Mouse (Mus musculus) forebrain, embryonic 10.5 days (tissue): ENCODE data around the gene Gm10801. TPM values are rescaled to one million over a fixed set of nuclear protein-coding genes. Genes with fewer than 3 reads are reported as not detected.
"Not testable (repeated sequence)": the region's sequence is repeated elsewhere in the genome, so short reads cannot be mapped to it uniquely, and the experiment has no call there.

Experiments
- DNase-seq: peaks from one replicate; pipeline ENCODE4 v3.0.0-alpha.2; 2017; ENCODE audit warnings: low spot score; ENCODE audit errors: extremely low spot score
- H3K27ac ChIP-seq: fragments of 300-500 bp; sonication (generic); 2 replicates; pipeline ENCODE4 v1.5.1; 2016; ENCODE audit warnings: mild to moderate bottlenecking
- H3K27me3 ChIP-seq: fragments of 300-500 bp; sonication (generic); 2 replicates; pipeline ENCODE4 v1.6.1; 2016; ENCODE audit warnings: mild to moderate bottlenecking; ENCODE audit not compliant: poor library complexity, severe bottlenecking
- H3K36me3 ChIP-seq: fragments of 300-500 bp; sonication (generic); replicated peaks from 2 replicates; pipeline ENCODE4 v1.6.1; 2016; ENCODE audit warnings: mild to moderate bottlenecking, moderate library complexity
- H3K4me1 ChIP-seq: fragments of 300-500 bp; sonication (generic); 2 replicates; pipeline ENCODE4 v1.6.1; 2016
- H3K4me3 ChIP-seq: fragments of 300-500 bp; sonication (generic); 2 replicates; pipeline ENCODE4 v1.5.1; 2016; ENCODE audit warnings: mild to moderate bottlenecking, moderate library complexity
- H3K9me3 ChIP-seq: fragments of 300-500 bp; sonication (generic); 2 replicates; pipeline ENCODE4 v1.6.1; 2016; ENCODE audit warnings: mild to moderate bottlenecking, moderate library complexity
- WGBS: fragments of 180-500 bp; shearing (Covaris S2); methylation state at CpG from one replicate; pipeline ENCODE4 v1.1.7; 2016; 5-methylcytosine and 5-hydroxymethylcytosine counted together
- polyA plus RNA-seq: library from polyadenylated mRNA; unstranded; fragments of >200 nt; fragmentation: Nextera tagmentation; extraction: Ambion mirVana; gene quantifications from 2 replicates; pipeline ENCODE4 v1.2.1, GENCODE M21; 2016

The Gm10801 gene
- polyA plus RNA-seq, result 0.38 TPM in 1 of 2 replicates, not detected in the other

DNA sequence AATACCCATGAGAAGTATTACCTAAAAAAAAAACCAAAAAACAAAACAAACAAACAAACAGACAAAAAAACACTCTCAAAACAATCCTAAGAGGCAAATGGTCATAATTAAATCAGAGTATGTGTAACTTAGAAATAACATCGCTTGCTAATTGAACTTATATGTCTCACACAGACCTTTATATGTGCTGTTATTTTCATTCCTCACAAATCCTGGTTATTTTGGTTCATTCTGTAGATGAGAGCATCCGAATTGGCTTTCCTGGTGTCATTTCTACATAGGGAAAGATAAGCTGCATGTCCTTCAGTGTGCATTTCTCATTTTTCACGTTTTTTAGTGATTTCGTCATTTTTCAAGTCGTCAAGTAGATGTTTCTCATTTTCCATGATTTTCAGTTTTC lies at the start of gene Gm10801:
TSS of gene Gm10801 (plus strand) at position 301 of the 400 bp plus-strand sequence.
- H3K27ac ChIP-seq, DNase-seq, H3K9me3 ChIP-seq, H3K4me1 ChIP-seq, H3K4me3 ChIP-seq, H3K27me3 ChIP-seq, H3K36me3 ChIP-seq: not testable (repeated sequence)
- WGBS, result 75% methylated on average over 4 of the region's 5 CpGs

DNA sequence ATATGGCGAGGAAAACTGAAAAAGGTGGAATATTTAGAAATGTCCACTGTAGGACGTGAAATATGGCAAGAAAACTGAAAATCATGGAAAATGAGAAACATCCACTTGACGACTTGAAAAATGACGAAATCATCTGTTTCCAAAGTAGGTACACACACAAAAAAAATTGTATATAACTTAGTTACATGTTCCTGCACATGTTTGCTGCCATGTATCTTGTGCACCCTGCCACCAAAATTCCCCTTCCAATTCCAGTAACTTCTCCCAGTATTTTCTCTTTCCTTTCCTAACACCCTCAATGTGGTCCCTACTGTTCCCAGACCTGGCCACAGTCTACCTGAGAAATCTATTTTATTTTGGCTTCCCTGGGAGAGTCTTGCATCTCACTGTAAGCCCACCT lies 5.2 kb downstream of the Gm10801 start, which contains the start of gene Gm10800:
TSS of gene Gm10800 (minus strand) at position 101 of the 400 bp plus-strand sequence.
- not testable (repeated sequence) for H3K27me3 ChIP-seq, DNase-seq, H3K4me1 ChIP-seq, H3K9me3 ChIP-seq, H3K27ac ChIP-seq, H3K36me3 ChIP-seq, H3K4me3 ChIP-seq
- 83% methylated on average over 4 of the region's 4 CpGs for WGBS

DNA sequence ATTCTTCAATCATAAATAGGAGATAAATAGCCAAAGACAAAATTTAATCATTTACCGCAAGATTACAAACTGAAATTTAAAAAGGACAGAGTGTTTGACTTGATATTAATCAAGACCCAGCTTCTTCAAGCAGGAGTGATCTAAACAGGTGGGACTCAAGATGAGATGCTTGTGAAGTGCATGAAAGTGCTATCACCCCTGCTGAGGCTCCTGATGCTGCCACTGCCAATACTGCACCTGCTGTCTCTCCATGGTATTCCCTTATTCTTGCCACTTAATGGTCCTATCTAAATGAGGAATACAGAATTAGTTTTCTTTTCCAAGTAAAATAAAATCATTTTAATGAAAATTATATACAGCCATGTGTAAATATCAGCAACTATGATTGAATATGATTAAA lies 35.5 kb downstream of the Gm10801 start:
- 100% methylated on average over 1 of the region's 1 CpGs for WGBS

More for the DNA sequence above, 35.5 kb downstream of the Gm10801 start:
- no peak for DNase-seq
- H3K27me3 ChIP-seq, result no peaks in the 10 kb centered on the region
- no peaks in the 10 kb centered on the region for H3K36me3 ChIP-seq
- no peak overlapping the region for H3K27ac ChIP-seq
- H3K4me1 ChIP-seq, result no peaks in the 10 kb centered on the region
- H3K4me3 ChIP-seq, result no peak overlapping the region
- no peaks in the 10 kb centered on the region for H3K9me3 ChIP-seq

Other genes with a start within 250 kb of the Gm10801 start
- gene Gm10800, start 5.1 kb downstream of the Gm10801 start, polyA plus RNA-seq, result 1.5 TPM in 1 of 2 replicates, not detected in the other